In the genomic region with DNA sequence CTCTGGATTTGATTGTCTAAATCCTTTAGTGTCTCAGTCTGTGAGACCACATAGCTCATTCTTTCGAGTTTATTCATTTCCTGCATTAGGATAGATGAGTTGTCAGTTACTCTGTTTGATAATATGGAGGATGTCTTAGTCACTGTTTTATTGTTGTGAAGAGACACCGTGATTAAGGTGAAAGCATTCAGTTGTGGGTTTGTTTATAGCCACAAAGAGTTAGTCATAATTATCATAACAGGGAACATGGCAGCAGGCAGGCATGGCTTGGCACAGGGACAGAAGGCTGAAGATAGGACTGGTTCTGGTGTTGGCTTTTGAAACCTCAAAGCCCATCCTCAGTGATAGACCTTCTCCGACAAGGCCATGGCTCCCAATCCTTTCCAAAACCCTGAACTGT, we compare ENCODE assay signal across 22 mouse cellular contexts.
DNase-seq lines count a peak whose midpoint lies in the region; ATAC-seq and TF ChIP-seq lines count a peak whose summit lies in the region.
"Had no signal": no experiment of that assay in that cellular context is flagged by ENCODE, and none has a peak within 500 bp of the region (broad histone marks: within the 10 kb centered on the region; RNA-seq: fewer than 3 reads in every experiment).

No protein-coding gene starts in this region.

- DNase-seq in 3T3-L1 (ENCODE audit: low read depth, low spot score) (peak; percentile 79), Patski (ENCODE audit: low read depth, low spot score) (peak; percentile 34)
- peak; percentile 73 for DNase-seq in Muller cell, postnatal 12 days (ENCODE audit: inconsistent ontology term)
- no peak for DNase-seq in heart, postnatal 10 days
- no peak for DNase-seq in retina, embryonic 14.5 days (ENCODE audit: low spot score)
- no peak for DNase-seq in embryo, embryonic 11 days
- no peak for DNase-seq in cerebellum, postnatal 10 days
- DNase-seq: adrenal gland, adult 2 months; adrenal gland, postnatal 10 days; adrenal gland, postnatal 25 days; cerebellum, adult 11 months; cerebellum, adult 18-20 months; cerebellum, adult 8-10 months; cerebellum, adult 9-11 months; cerebellum, postnatal 25 days had no signal

- peak; percentile 84 for ATAC-seq in Patski
- ATAC-seq: CD4-positive, CD25-positive, alpha-beta regulatory T cell, adult 4 months; forebrain, embryonic 14.5 days; forebrain, embryonic 16.5 days had no signal

- POLR2A ChIA-PET in Patski (lab: Charles Lee) = no interaction called here

- H3K27me3 ChIP-seq in Patski = no peaks in the 10 kb centered on the region
- H3K27me3 ChIP-seq: CH12.LX; embryonic facial prominence, embryonic 13.5 days; embryonic facial prominence, embryonic 15.5 days; forebrain, embryonic 12.5 days had no signal

- in situ Hi-C loops in Patski (cut with MboI; ENCODE audit: low pct_unique_long_range_greater_than_20kb) = no loop called here

- intact Hi-C loops in heart, postnatal 10 days (cut with DNase I) = no loop called here

- TF ChIP-seq CTCF in Patski (IDR thresholded peaks at IDR 0.05) = no peak

- CTCF ChIA-PET in Patski (lab: Charles Lee) = no interaction called here

Comparison
In these comparisons a context has a peak if more than half of its experiments do, and no peak if none do; other contexts are left out.
1. DNase-seq: peak in 3T3-L1 (single experiment), Muller cell, postnatal 12 days (single experiment) and Patski (single experiment); none in heart, postnatal 10 days (0 of 2), retina, embryonic 14.5 days (single experiment), embryo, embryonic 11 days (single experiment) and cerebellum, postnatal 10 days (0 of 2).